Mouse (Mus musculus) lung, adult 2 months (tissue): ENCODE measurements around the gene Nup214.

Experiments used
- CTCF ChIP-seq: fragments of 200-500 bp; IDR thresholded peaks from 2 replicates; pipeline ENCODE4 v1.5.1; 2011; ENCODE audit warnings: mild to moderate bottlenecking, low read length, control low read depth; ENCODE audit not compliant: insufficient read depth
- POLR2A ChIP-seq: fragments of 200-500 bp; IDR thresholded peaks from 2 replicates; pipeline ENCODE4 v1.6.1; 2011; ENCODE audit warnings: low read depth, mild to moderate bottlenecking, control low read depth, low read length, borderline replicate concordance; ENCODE audit errors: extremely low read depth

DNA sequence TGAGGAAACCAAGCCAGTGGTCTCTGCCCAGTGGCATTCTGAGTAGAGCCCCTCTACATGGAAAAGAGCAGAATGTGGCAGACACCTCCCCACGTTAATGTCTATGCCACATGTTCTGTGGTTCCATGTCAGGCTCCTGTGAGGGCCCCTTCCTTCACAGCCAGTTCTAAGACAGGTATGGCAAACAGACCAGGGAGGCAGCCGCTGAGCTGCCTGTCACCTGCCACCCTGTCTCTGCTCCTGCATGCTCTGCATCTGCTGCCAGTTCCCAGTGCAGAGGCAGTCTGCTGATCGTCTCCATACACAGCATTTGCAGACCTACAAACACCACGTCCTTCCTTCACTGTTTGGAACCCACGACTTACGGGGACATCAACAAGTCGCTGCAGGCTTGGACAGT, 78.2 kb downstream of the Nup214 start:
- TF ChIP-seq CTCF, result no peak
- TF ChIP-seq POLR2A, result no peak
